Mouse (Mus musculus): ENCODE measurements around the gene Ncan.

Ncan gene

GRCm38 (mm10) chr8:70120667-70121066 is at the start of gene Ncan:
Ncan (minus strand) TSS chr8:70120873.
- DNase-seq = peak; percentile 52

- no peak for DNase-seq
Observed at GRCm38 (mm10) chr8:70170116-70170515, 49.4 kb upstream of the Ncan start.

GRCm38 (mm10) chr8:70166504-70167110 is 45.9 kb upstream of the Ncan start:
- peak; percentile 66 for DNase-seq

- no peak for DNase-seq
Observed at GRCm38 (mm10) chr8:70163316-70163715, 42.6 kb upstream of the Ncan start.

GRCm38 (mm10) chr8:70160015-70160414 is 39.3 kb upstream of the Ncan start:
- DNase-seq = peak; percentile 26

GRCm38 (mm10) chr8:70159211-70159610 is 38.5 kb upstream of the Ncan start:
- no peak for DNase-seq

- peak; percentile 70 for DNase-seq
Observed at GRCm38 (mm10) chr8:70158069-70158853, 37.6 kb upstream of the Ncan start.

- no peak for DNase-seq
Observed at GRCm38 (mm10) chr8:70157240-70157800, 36.6 kb upstream of the Ncan start.

GRCm38 (mm10) chr8:70152537-70153257 is 32.0 kb upstream of the Ncan start:
- peak; percentile 83 for DNase-seq

GRCm38 (mm10) chr8:70150158-70150557 is 29.5 kb upstream of the Ncan start:
- DNase-seq = no peak

GRCm38 (mm10) chr8:70147678-70148607 is 27.3 kb upstream of the Ncan start:
- no peak for DNase-seq

GRCm38 (mm10) chr8:70139981-70140380 is 19.3 kb upstream of the Ncan start:
- peak; percentile 21 for DNase-seq

GRCm38 (mm10) chr8:70139026-70139857 is 18.6 kb upstream of the Ncan start, which contains the start of the genes Rfxank, Borcs8 and Mef2b:
Rfxank (minus strand) TSS chr8:70139154.
Borcs8 (plus strand) TSS chr8:70139499.
Mef2b (plus strand) TSS chr8:70139711.
- DNase-seq = peak; percentile 100

GRCm38 (mm10) chr8:70137890-70138289 is 17.2 kb upstream of the Ncan start:
- DNase-seq = no peak

- no peak for DNase-seq
Observed at GRCm38 (mm10) chr8:70136591-70136990, 15.9 kb upstream of the Ncan start.

GRCm38 (mm10) chr8:70134931-70135330 is 14.3 kb upstream of the Ncan start:
- no peak for DNase-seq

- no peak for DNase-seq
Observed at GRCm38 (mm10) chr8:70134086-70134485, 13.4 kb upstream of the Ncan start.

GRCm38 (mm10) chr8:70131166-70131883 is 10.7 kb upstream of the Ncan start, which contains the start of gene Nr2c2ap:
Nr2c2ap (plus strand) TSS chr8:70131333.
- DNase-seq = peak; percentile 94

GRCm38 (mm10) chr8:70130066-70130465 is 9.4 kb upstream of the Ncan start:
- no peak for DNase-seq

- DNase-seq = peak; percentile 50
Observed at GRCm38 (mm10) chr8:70129309-70129952, 8.8 kb upstream of the Ncan start.

All from lung, postnatal 36 days (tissue).